17 mouse cellular contexts compared by ENCODE assay signal in the genomic region with DNA sequence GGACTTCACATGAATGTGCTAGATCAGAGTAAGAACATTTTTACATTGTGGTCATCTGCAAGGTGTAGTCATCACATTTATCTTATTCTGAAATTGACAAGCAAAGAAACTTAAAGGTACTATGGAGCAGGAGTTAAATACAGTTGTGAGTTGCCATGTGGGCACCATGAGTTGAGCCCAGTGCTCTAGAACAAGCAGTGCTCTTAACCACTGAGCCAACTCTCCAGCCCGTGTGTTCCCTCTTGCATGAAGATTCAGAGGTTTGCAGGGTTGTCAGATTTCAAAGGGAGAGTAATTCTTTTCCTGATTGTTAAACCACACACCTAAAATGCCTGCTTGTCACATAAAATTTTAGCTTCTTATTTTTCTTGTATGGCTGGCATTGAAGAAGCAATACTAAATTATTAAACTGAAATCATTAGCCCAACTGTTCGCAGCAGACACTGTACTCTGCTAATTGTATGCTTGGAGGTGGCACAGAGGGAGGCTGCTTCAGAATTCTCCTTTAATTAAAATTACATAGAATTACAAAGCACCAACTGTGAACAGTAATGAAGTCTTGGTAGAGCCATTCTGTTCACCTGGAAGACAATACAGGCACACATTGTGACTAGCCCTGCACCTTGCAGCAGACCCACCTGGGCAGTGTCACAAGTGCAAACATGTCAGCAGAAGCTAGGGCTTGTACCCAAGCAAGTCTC.
DNase-seq lines count a peak whose midpoint lies in the region; ATAC-seq and TF ChIP-seq lines count a peak whose summit lies in the region.
"Had no signal": no experiment of that assay in that cellular context is flagged by ENCODE, and none has a peak within 500 bp of the region (broad histone marks: within the 10 kb centered on the region; RNA-seq: fewer than 3 reads in every experiment).

No protein-coding gene starts in this region.

- no peak overlapping the region for H3K9ac ChIP-seq in midbrain, postnatal 0 days (replicated peaks; ENCODE audit: low read length, poor library complexity, severe bottlenecking)
- H3K9ac ChIP-seq: liver, postnatal 0 days had no signal

- no peak overlapping the region for H3K4me3 ChIP-seq in layer of hippocampus, adult 2 months
- no peak overlapping the region for H3K4me3 ChIP-seq in midbrain, postnatal 0 days (ENCODE audit: low read depth, low read length)

- H3K27ac ChIP-seq in layer of hippocampus, adult 2 months: peak overlapping the region; percentile 3
- H3K27ac ChIP-seq in midbrain, postnatal 0 days (ENCODE audit: low read depth, low read length): no peak overlapping the region
- H3K27ac ChIP-seq: stomach, postnatal 0 days had no signal

- no peak overlapping the region for H3K4me2 ChIP-seq in midbrain, postnatal 0 days (ENCODE audit: low read depth, low read length, poor library complexity, severe bottlenecking)
- H3K4me2 ChIP-seq: heart, embryonic 11.5 days had no signal

- H3K27me3 ChIP-seq in midbrain, postnatal 0 days (ENCODE audit: insufficient read depth, low read length): no peaks in the 10 kb centered on the region

- no peak for TF ChIP-seq CTCF in layer of hippocampus, adult 2 months (conservative IDR thresholded peaks at IDR 0.05)
- no peak for TF ChIP-seq CTCF in midbrain, postnatal 0 days (IDR thresholded peaks at IDR 0.05)

- no peaks in the 10 kb centered on the region for H3K36me3 ChIP-seq in midbrain, postnatal 0 days (ENCODE audit: insufficient read depth, low read length)

- peak; percentile 33 to 40 for DNase-seq in cerebellum, adult 18-20 months
- no peak for DNase-seq in cerebellum, postnatal 4 days (ENCODE audit: low spot score in 2 of 2)
- no peak for DNase-seq in layer of hippocampus, adult 2 months (ENCODE audit: low spot score in 2 of 2)
- no peak for DNase-seq in layer of hippocampus, adult 11-12 months (ENCODE audit: low spot score)
- peak; percentile 16 for DNase-seq in cerebellum, adult 8-10 months
- peak; percentile 32 for DNase-seq in midbrain, postnatal 0 days (ENCODE audit: low spot score)
- DNase-seq in lung, postnatal 14 days: no peak
- DNase-seq in spleen, postnatal 10 days (ENCODE audit: low spot score in 2 of 2): no peak
- DNase-seq: heart, postnatal 10 days; kidney, adult 2 months; kidney, postnatal 14 days; left cerebral cortex, postnatal 4 days; liver, postnatal 0 days; lung, postnatal 10 days; right cerebral cortex, postnatal 4 days had no signal

- WGBS in midbrain, postnatal 0 days: 55% methylated on average over 2 of the region's 2 CpGs

- no peak for ATAC-seq in midbrain, postnatal 0 days (ENCODE audit: low FRiP score)
- ATAC-seq: liver, postnatal 0 days had no signal

- no peaks in the 10 kb centered on the region for H3K4me1 ChIP-seq in midbrain, postnatal 0 days (ENCODE audit: insufficient read depth, low read length)

- H3K9me3 ChIP-seq in midbrain, postnatal 0 days (ENCODE audit: low read length): no peaks in the 10 kb centered on the region

Comparison
In these comparisons a context has a peak if more than half of its experiments do, and no peak if none do; other contexts are left out.
1. DNase-seq: peak in cerebellum, adult 18-20 months (2 of 2), cerebellum, adult 8-10 months (single experiment) and midbrain, postnatal 0 days (single experiment); none in cerebellum, postnatal 4 days (0 of 2), layer of hippocampus, adult 2 months (0 of 2), layer of hippocampus, adult 11-12 months (single experiment), lung, postnatal 14 days (single experiment) and spleen, postnatal 10 days (0 of 2).